Comparison of ENCODE assay signal across 8 mouse cellular contexts in genomic region chr6:48851820-48852491, GRCm38 (mm10). TPM values are rescaled to one million over a fixed set of nuclear protein-coding genes. Genes with fewer than 3 reads are reported as not detected.
DNase-seq lines count a peak whose midpoint lies in the region; ATAC-seq and TF ChIP-seq lines count a peak whose summit lies in the region.

No protein-coding gene starts in this region.

- no peaks in the 10 kb centered on the region for H3K9me3 ChIP-seq in heart, embryonic 10.5 days
- H3K9me3 ChIP-seq in lung, embryonic 15.5 days: no peaks in the 10 kb centered on the region

- H3K4me1 ChIP-seq in spleen, adult 2 months (ENCODE audit: control insufficient read depth, insufficient read depth, insufficient read length): no peaks in the 10 kb centered on the region
- H3K4me1 ChIP-seq in heart, embryonic 10.5 days: peaks cover 4% of the 10 kb centered on the region; the same call in 1 of the 2 replicates
- peaks cover 8% of the 10 kb centered on the region; the same call in 1 of the 2 replicates for H3K4me1 ChIP-seq in lung, embryonic 15.5 days

- H3K9ac ChIP-seq in lung, embryonic 15.5 days: peak overlapping the region; percentile 52

- H3K4me3 ChIP-seq in spleen, adult 2 months (ENCODE audit: extremely low read depth, insufficient read depth, insufficient read length): no peak overlapping the region
- H3K4me3 ChIP-seq in heart, embryonic 10.5 days: peak overlapping the region; percentile 61
- H3K4me3 ChIP-seq in lung, embryonic 15.5 days: peak overlapping the region; percentile 44

- peak; percentile 85 for ATAC-seq in lung, embryonic 15.5 days (ENCODE audit: borderline replicate concordance, extremely low read depth, low FRiP score, low TSS enrichment)

- no peak for TF ChIP-seq POLR2A in spleen, adult 2 months (IDR thresholded peaks at IDR 0.05; ENCODE audit: low read depth, low read length)

- H3K27me3 ChIP-seq in spleen, adult 2 months (ENCODE audit: control insufficient read depth, insufficient read depth, low read length): peaks cover 4% of the 10 kb centered on the region; the same call in 1 of the 2 replicates
- H3K27me3 ChIP-seq in heart, embryonic 10.5 days (ENCODE audit: insufficient read depth, poor library complexity, severe bottlenecking): no peaks in the 10 kb centered on the region
- no peaks in the 10 kb centered on the region for H3K27me3 ChIP-seq in lung, embryonic 15.5 days

- peak overlapping the region; percentile 72 for H3K4me2 ChIP-seq in lung, embryonic 15.5 days

- no peaks in the 10 kb centered on the region for H3K36me3 ChIP-seq in spleen, adult 2 months (ENCODE audit: control insufficient read depth, insufficient read depth, low read length)
- no peaks in the 10 kb centered on the region for H3K36me3 ChIP-seq in heart, embryonic 10.5 days
- H3K36me3 ChIP-seq in lung, embryonic 15.5 days: no peaks in the 10 kb centered on the region

- no peak for DNase-seq in spleen, adult 2 months (ENCODE audit: low read depth in 1 of 2, low spot score in 2 of 2)
- DNase-seq in spleen, postnatal 10 days (ENCODE audit: low spot score in 2 of 2): no peak
- DNase-seq in heart, embryonic 10.5 days (ENCODE audit: low spot score): no peak
- peak; percentile 52 to 59 for DNase-seq in kidney, adult 8-10 months
- peak; percentile 64 for DNase-seq in retina, postnatal 1 day
- no peak for DNase-seq in cerebellum, adult 9-10 months
- no peak for DNase-seq in layer of hippocampus, adult 9-11 months

- peak overlapping the region; percentile 62; the same call in 1 of the 2 replicates for H3K27ac ChIP-seq in spleen, adult 2 months (ENCODE audit: insufficient read depth, low read length)
- H3K27ac ChIP-seq in heart, embryonic 10.5 days: peak overlapping the region; percentile 86
- H3K27ac ChIP-seq in lung, embryonic 15.5 days: peak overlapping the region; percentile 98

- 10% methylated on average over 29 of the region's 29 CpGs for WGBS in spleen, adult 2 months
- WGBS in heart, embryonic 10.5 days: under 1% methylated on average over 29 of the region's 29 CpGs
- WGBS in lung, embryonic 15.5 days: under 1% methylated on average over 27 of the region's 29 CpGs

- no peak for TF ChIP-seq CTCF in spleen, adult 2 months (IDR thresholded peaks at IDR 0.05; ENCODE audit: extremely low read depth, insufficient read depth, insufficient read length, insufficient replicate concordance)

RNA-seq across cellular contexts. Expression of gene Tmem176b, which starts 10.7 kb away (rescaled TPM):
- 199 TPM in 2 replicates for polyA plus RNA-seq in spleen, adult 2 months (2012; rRNA removed)
- polyA plus RNA-seq in heart, embryonic 10.5 days (2016; fragmentation: Nextera tagmentation; extraction: Ambion mirVana): 150 and 178 TPM in 2 replicates
- 425 and 442 TPM in 2 replicates for polyA plus RNA-seq in lung, embryonic 15.5 days (2015; fragmentation: Nextera tagmentation; extraction: Ambion mirVana)

RNA-seq across cellular contexts. Expression of gene Tmem176a, which starts 11.2 kb away (rescaled TPM):
- polyA plus RNA-seq in spleen, adult 2 months (2012; rRNA removed): 95.2 and 105 TPM in 2 replicates
- 65.3 and 84.3 TPM in 2 replicates for polyA plus RNA-seq in heart, embryonic 10.5 days (2016; fragmentation: Nextera tagmentation; extraction: Ambion mirVana)
- 226 and 227 TPM in 2 replicates for polyA plus RNA-seq in lung, embryonic 15.5 days (2015; fragmentation: Nextera tagmentation; extraction: Ambion mirVana)

RNA-seq across cellular contexts. Expression of gene Aoc1, which starts 20.7 kb away (rescaled TPM):
- 0.77 and 1.1 TPM in 2 replicates for polyA plus RNA-seq in spleen, adult 2 months (2012; rRNA removed)
- not detected in 2 replicates for polyA plus RNA-seq in heart, embryonic 10.5 days (2016; fragmentation: Nextera tagmentation; extraction: Ambion mirVana)
- 0.11 TPM in 1 of 2 replicates, not detected in the other for polyA plus RNA-seq in lung, embryonic 15.5 days (2015; fragmentation: Nextera tagmentation; extraction: Ambion mirVana)

Comparison
In these comparisons a context has a peak if more than half of its experiments do, and no peak if none do; other contexts are left out.
1. DNase-seq: peak in kidney, adult 8-10 months (2 of 2) and retina, postnatal 1 day (single experiment); none in spleen, adult 2 months (0 of 2), spleen, postnatal 10 days (0 of 2), heart, embryonic 10.5 days (single experiment), cerebellum, adult 9-10 months (single experiment) and layer of hippocampus, adult 9-11 months (single experiment).
2. Peak in every context shown above with its lines, with median percentiles within 50 percentile points of each other: H3K27ac ChIP-seq.